Mouse (Mus musculus): Measurements from ENCODE around the gene Impg1.

Gene Impg1

DNA sequence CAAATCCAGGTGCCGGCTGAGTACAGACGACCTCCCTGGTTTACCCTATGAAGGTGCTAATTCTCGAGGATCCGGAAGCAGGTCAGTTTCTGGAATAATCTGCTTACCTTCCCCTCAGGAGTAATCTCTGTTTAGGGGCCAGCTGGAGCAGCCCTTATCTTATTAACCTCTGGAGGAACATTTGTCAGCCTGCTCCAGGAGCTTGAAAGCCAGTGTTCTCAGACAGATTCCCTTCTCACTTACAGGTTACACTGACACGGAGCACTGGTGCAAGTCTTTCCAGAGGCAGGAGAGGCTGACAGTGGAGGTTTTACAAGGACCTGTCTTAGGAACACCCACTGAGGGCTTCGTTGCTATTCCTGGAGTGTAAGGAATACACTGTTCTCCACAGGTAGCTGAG, at the start of gene Impg1:
TSS of gene Impg1 (minus strand) at position 101 of the 400 bp plus-strand sequence.
- DNase-seq: no peak

- DNase-seq: no peak
Observed at GRCm38 (mm10) chr9:80509464-80510153, 44.3 kb upstream of the Impg1 start.

DNA sequence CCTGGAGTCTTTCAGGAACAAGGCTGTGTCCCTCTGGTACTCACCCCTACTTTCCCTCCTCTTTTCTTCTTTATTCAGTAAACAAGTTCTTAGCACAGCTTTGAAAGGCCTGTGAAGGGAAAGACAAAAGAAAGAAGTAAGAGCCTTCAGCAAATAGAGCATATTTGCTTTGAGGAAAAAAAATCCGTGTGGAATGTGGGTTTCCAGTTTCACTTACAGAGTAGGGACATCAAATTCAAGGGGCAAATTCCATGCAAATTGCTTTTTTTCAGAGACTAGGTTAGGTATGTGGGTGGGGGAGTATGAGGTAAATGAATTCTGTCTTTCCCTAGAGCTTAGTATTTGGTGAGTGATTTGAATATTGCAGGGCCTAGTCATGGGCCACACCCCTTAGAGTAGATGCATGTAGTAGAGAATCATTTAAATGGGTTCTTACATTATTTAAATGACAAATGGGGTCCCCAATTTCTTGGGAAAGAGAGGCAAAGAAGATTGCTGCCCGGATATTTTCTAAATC, 39.3 kb upstream of the Impg1 start:
- DNase-seq: no peak

- DNase-seq: no peak
Observed at GRCm38 (mm10) chr9:80491591-80491990, 26.3 kb upstream of the Impg1 start.

- DNase-seq: no peak
Observed at GRCm38 (mm10) chr9:80460420-80460819, 4.9 kb downstream of the Impg1 start.

GRCm38 (mm10) chr9:80450467-80451261, 14.6 kb downstream of the Impg1 start:
- no peak for DNase-seq

DNA sequence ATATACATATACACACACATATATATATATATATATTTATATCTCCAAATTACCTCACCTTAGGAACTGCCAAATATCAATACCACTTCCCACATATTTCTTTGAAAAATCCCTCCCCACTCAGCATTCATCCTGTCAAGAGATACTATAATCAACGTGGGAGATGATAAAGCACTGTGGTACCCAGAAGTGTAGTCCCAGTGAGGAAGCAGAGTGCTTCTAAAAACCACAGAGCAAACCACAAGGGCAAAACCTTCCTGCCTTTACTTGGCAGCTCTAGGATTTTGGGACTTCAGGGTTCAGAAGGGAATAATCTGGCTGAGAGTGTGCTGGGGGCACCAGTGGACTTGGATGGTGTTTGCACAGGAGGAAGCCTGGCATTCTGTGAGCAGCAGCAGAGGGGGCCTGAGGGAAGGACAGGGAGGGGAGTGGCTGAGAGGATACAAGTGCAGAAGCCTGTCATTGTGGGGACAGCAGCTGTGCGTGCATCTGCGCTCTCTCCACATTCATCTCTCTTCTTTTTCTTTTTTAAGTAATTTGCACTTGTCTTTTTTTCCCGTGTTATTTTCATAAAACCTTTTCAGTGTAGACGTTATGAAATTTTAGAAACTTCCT, 24.1 kb downstream of the Impg1 start:
- DNase-seq: no peak

DNA sequence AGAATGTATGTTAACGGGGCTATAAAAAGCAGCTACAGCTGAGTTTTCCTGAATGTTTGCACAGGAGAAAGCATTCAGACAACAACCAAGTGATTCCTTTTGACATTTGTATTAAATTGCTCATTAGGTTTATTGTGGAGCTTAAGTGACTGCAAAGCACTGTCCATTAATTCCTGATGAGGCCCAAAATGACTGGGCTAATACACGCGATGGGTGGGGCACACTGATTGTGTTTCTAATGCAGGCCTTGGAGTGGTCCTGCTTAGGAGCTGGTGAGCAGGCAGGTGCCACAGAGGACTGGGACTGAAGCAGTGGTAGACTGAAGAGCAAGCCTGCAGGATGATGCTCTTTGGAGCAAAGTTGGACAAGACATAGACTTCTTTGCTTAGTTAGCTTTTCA, 73.9 kb downstream of the Impg1 start:
- DNase-seq: no peak

GRCm38 (mm10) chr9:80391002-80391401, 74.3 kb downstream of the Impg1 start:
- DNase-seq: no peak

DNA sequence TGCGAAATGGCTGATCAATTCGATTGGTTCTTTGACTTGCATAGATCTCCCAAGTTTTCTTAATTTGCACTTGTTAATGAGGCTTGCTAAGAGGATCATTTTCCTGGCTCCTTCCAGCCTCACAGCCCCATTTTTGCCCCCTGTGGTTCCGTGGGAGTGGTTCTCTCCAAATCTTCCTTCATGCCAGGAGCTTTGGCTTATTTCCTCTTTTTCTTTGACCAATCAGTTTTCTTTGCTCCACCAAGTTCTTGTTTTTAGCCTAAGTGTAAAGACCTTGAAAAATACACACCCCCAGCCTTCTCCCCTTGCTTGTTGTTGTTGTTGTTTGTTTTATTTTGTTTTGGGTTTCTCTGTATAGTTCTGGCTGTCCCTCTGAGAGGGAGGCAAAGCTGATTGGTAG, 77.4 kb downstream of the Impg1 start:
- no peak for DNase-seq

DNA sequence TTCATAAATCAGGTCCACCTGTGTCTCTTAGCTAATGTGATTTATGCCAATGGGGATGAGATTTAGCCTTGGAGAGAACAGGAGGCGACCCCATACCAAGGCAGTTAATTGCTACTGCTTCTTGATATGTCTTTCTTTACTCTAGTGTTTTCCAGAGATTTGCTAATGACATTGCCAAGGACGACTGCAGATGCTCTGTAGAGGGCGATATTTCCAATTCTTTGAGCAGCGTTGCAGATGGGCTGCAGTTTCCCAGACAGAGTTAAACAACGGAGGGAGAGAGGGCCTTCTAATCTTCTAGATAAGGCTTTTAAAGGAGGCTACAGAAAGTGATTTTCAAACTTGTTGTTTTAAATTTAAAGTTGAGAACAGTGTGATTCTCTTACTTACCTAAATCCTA, 78.8 kb downstream of the Impg1 start:
- DNase-seq: no peak

- DNase-seq: peak in 1 of 2 experiments; percentile 47
Observed at GRCm38 (mm10) chr9:80386000-80386399, 79.3 kb downstream of the Impg1 start.

DNA sequence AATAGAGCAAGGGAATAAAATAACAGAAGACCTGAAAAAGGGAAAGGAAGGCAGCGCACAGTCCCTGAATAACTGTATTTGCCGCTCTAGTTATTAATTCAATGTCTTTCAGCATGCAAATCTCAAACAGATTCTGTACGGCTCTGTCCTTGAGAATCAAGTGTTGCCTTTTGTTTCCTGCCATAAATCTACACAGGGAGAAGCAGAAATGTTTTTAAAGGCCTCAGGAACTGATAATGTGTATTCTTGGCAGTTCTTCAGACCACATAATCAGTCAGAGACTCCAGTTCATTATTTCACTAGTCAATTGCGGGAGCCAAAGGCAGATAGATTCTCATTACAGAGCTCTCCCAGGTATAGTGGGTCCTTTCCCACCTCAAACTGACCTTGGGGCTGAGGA, 82.6 kb downstream of the Impg1 start:
- no peak for DNase-seq

- DNase-seq: no peak
Observed at GRCm38 (mm10) chr9:80380078-80380645, 85.1 kb downstream of the Impg1 start.

- no peak for DNase-seq
Observed at GRCm38 (mm10) chr9:80374100-80374499, 91.2 kb downstream of the Impg1 start.

DNA sequence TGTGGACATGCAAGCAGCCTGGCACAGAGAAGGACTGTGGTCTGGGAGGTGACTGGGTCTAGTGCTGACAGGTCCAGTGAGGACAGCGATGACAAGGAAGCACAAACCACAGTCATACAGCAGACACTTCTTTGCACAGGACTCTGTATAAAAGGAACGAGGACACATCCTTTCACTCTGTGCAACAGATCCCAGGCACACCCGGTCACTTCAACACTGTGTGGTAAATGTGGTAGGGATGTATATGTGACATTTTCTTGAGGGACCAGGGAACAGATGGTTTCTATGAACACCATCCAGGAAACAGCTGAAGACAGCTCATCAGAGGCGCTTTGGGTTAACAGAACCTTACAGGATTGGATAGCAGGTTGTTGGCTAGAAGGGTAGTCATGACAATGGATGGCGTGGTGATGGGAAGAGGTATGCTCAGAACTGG, 92.0 kb downstream of the Impg1 start:
- DNase-seq: no peak

GRCm38 (mm10) chr9:80368636-80369035, 96.6 kb downstream of the Impg1 start:
- DNase-seq: no peak

GRCm38 (mm10) chr9:80367520-80368204, 97.6 kb downstream of the Impg1 start:
- no peak for DNase-seq

DNA sequence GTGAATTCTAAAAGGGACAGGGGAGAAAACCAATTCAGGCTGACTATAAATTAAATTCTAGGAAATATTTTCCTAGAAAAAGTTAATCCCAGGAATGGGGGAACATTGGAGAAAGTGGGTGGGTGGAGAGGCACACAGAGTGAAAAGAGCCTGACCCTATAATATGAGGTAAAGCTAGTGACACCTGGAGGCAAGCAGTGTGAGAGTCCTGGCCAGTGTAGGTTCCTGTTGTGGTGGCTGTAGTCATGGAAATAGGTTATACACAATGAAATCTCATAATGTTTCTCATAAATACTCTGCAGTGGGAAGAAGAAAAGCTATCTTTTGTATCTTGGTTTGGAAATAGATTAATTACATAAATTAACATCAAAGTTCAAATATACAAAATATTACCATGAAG, 105.2 kb downstream of the Impg1 start:
- DNase-seq: no peak

DNA sequence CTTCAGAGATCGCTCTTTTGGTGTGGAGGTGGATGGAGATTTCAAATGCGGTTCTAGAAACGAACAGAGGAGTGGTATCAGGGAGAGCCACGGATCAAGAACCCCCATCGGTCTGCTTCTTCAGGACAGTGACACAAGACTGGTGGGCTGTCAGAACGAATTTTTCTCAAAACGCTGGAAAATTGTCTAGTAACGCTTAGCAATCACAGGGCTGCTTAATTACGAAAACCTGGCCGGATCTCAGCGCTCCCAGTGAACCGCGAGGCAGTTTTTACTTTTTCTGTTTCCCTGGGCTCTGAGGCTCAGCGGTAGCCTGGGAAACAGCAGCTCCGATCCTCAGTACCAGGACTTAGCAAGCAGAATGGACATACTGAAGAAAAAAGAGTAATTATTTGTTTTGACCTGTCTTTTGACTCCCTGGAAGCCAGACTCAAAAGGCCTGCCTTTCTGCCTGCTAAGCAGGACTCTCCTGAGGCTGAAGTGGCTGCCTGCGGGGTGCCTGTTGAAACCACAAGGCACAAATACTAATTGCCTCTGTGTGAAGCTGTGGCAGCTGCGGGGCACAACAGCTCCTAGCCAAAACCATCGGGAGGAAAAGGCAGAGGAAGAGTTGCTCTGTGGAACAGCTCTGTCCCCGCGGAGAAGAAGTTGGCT, 113.5 kb downstream of the Impg1 start:
- DNase-seq: no peak

DNA sequence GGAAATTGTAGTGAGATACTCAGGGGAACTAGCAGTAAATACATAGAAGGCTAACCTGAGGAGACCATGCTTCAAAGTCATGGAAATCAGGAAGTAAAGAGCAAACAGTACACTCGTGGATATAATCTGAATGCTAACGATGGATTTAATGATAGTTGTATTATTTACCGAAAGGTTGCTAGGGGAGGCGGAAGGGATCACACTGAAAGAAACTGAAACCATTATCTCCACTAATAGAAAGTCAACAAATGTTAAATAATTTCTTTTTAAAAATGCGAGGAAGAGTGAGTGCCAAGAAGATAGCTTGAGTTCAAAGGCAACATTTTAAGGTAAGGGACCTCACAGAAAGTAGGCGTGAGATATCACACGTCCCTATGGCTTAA, 114.0 kb downstream of the Impg1 start:
- no peak for DNase-seq

DNA sequence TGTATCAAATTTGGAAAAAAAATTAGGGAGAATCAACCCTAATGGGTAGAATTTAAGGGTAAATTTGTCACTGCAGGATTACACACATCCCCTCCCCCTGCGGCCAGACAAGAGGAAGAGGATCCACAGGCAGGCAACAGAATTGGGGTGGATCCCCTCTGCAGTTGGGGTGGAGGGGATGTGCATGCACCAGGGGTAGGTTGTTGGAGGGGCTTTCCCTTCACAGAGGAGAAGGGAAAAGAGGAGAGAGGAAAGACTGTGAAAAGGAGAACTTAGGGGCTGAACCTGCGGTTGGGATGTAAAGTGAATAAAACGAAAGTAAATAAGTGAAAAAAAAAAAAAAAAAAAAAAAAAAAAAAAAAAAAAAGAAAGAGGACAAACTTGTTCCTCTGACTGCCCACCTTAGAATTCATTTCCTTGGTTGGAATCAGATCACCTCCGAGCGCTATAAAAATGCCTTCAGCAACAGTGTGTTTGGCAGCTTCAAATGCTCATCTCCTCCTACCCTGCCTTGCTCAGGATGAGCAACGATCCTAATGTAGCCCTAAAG, 120.8 kb downstream of the Impg1 start:
- DNase-seq: no peak
